Mouse (Mus musculus) heart, embryonic 10.5 days (tissue): ENCODE measurements around the gene Iqub. TPM values are rescaled to one million over a fixed set of nuclear protein-coding genes. Genes with fewer than 3 reads are reported as not detected.

Experiments
- DNase-seq: peaks from one replicate; pipeline ENCODE4 v3.0.0-alpha.2; 2017; ENCODE audit warnings: low spot score
- H3K27ac ChIP-seq: fragments of 300-500 bp; sonication (generic); 2 replicates; pipeline ENCODE4 v1.5.1; 2016; ENCODE audit warnings: mild to moderate bottlenecking
- H3K27me3 ChIP-seq: fragments of 300-500 bp; sonication (generic); 2 replicates; pipeline ENCODE4 v1.6.1; 2016; ENCODE audit warnings: mild to moderate bottlenecking; ENCODE audit not compliant: poor library complexity, insufficient read depth, severe bottlenecking
- H3K36me3 ChIP-seq: fragments of 300-500 bp; sonication (generic); 2 replicates; pipeline ENCODE4 v1.6.1; 2016; ENCODE audit warnings: mild to moderate bottlenecking, moderate library complexity
- H3K4me1 ChIP-seq: fragments of 300-500 bp; sonication (generic); 2 replicates; pipeline ENCODE4 v1.6.1; 2016; ENCODE audit warnings: mild to moderate bottlenecking
- H3K4me3 ChIP-seq: fragments of 300-500 bp; sonication (generic); 2 replicates; pipeline ENCODE4 v1.5.1; 2016; ENCODE audit warnings: mild to moderate bottlenecking, moderate library complexity
- H3K9me3 ChIP-seq: fragments of 300-500 bp; sonication (generic); 2 replicates; pipeline ENCODE4 v1.6.1; 2016; ENCODE audit warnings: mild to moderate bottlenecking, moderate library complexity
- WGBS: fragments of 180-500 bp; shearing (Covaris S2); methylation state at CpG from one replicate; pipeline ENCODE4 v1.1.7; 2016; 5-methylcytosine and 5-hydroxymethylcytosine counted together
- polyA plus RNA-seq: library from polyadenylated mRNA; unstranded; fragments of >200 nt; fragmentation: Nextera tagmentation; extraction: Ambion mirVana; gene quantifications from 2 replicates; pipeline ENCODE4 v1.2.1, GENCODE M21; 2016

Iqub gene
- polyA plus RNA-seq, 1 experiment from 2014 or later: 0.30 TPM

DNA sequence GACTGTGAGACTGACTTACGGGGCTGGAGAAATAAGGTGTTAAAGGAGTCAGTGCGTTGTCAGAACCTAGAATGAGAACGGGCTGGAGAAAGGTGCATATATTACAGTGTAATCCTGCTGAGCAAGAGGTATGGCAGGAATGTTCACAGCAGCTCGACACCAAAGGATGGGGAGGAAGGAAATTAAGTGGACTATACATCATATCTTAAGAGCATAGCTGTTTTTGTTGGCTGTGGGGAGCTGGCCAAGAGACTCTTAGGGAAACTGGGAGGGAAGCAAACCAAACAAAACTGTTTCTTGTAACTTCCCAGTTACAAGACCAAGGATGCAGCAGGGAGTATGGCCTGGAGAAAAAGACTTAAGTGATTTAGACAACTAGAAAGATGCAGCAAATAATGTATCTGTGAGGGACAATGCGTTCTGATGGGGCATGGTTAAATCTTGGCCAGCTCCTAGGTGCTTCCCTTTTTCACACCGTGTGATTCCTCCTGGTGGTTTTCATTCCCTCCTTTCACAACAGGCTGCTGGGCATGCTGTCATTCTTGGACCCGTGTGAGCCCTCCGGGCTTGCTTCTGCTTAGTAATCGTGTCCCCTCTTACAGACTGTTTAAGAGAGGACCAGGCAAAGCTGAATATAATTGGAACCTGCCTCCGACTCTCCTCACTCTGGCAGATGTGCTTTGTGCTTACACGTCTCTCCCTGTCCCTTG is 16.0 kb upstream of the Iqub start:
- 34% methylated on average over 11 of the region's 11 CpGs for WGBS
- no peak for DNase-seq
- Histone ChIP-seq H3K27ac (peak overlapping the region; percentile 76), H3K4me3 (peak overlapping the region; percentile 42), H3K36me3 (0 out of 2 replicates have a peak, but pooled peaks cover under 1% of the 10 kb centered on the region), H3K27me3 (no peaks in the 10 kb centered on the region), H3K9me3 (no peaks in the 10 kb centered on the region), H3K4me1 (peaks cover 37% of the 10 kb centered on the region)

DNA sequence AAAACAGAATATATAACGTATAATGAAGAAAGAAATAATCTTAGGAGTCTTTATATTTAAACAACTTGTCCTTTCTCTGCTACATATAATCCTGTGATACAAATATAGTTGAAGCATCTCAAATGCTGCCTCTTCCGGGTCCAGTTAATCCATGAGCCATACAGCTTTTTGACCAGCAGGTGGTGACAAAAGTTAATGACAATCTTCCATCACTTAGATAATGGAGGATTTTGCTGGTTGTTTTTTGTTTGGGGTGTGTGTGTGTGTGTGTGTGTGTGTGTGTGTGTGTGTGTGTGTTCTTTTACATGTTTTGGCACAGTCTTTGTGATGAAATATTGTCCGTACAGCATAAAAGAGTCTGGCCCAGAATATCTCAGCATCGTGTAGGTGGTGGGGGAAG is 15.3 kb upstream of the Iqub start:
- Histone ChIP-seq H3K4me1 (peaks cover 39% of the 10 kb centered on the region), H3K4me3 (peak overlapping the region; percentile 42), H3K27me3 (no peaks in the 10 kb centered on the region), H3K27ac (peak overlapping the region; percentile 76), H3K36me3 (0 out of 2 replicates have a peak, but pooled peaks cover 2% of the 10 kb centered on the region), H3K9me3 (no peaks in the 10 kb centered on the region)
- 15% methylated on average over 4 of the region's 4 CpGs for WGBS
- no peak for DNase-seq

DNA sequence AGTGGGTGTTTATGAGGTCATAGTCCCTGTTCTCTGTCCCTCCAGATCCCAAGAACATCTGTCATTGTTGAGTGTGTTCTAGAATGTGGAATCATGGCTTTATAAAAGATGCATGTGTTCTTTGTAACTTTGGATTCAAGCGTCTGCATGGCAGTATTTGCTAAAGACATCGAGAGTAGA is 13.1 kb upstream of the Iqub start, which contains the start of gene Asb15:
Asb15 (plus strand) TSS at position 81 of the 180 bp plus-strand sequence.
- no peak for DNase-seq
- 56% methylated on average over 2 of the region's 2 CpGs for WGBS

DNA sequence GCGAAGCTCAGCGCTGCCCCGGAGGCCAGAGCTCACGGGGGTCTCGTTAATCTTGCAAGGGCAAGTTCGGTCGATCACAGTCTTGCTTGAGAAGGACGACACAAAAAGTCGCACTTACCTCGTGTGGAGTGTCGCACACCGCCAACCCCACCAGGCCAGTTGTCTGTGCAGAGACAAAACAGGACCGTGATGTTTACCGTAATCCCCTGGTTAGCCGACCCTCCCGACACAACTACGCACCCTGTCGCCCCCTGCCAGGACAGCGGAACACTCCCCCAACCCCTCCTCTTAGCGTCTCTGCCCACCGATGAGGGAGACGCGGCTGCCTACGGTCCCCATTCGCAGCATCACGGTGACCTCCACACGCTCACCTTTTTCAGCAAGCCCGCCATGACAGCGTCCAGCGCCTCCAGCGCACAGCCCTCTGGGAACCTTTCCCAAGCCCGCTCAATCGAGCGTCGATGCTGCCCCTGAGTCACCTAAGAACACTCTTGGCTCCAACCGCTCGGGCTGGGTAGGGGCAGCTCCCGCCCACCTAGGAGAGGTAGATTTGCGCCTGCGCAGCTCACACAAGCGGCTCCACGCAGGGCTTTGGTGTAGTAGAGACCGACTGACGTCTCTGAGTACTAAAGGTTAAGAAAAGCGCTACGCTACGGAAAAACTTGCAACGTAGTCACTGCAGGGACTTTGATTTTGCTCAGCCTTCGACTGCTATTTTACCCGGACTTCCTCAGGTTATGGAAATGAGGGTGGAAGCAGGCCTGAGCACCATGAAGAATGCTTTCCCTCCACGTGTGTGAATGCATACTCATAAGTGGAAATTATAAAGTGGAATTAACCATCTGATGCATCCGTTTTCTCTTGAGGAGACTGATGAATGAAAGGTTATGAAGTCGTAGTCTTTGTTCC is 12.5 kb upstream of the Iqub start, which contains the start of gene Ndufa5:
Ndufa5 (minus strand) TSS at position 859 of the 909 bp plus-strand sequence.
- WGBS: under 1% methylated on average over 53 of the region's 53 CpGs
- Histone ChIP-seq H3K36me3 (peaks cover 6% of the 10 kb centered on the region), H3K27me3 (no peaks in the 10 kb centered on the region), H3K4me3 (peak within 1 kb of the TSS; percentile 87), H3K27ac (peak within 1 kb of the TSS; percentile 93), H3K4me1 (peaks cover 33% of the 10 kb centered on the region), H3K9me3 (no peaks in the 10 kb centered on the region)
- DNase-seq: peak; percentile 98

More for the DNA sequence above, 13.1 kb upstream of the Iqub start, which contains the start of gene Asb15:
- Histone ChIP-seq H3K4me1 (peaks cover 36% of the 10 kb centered on the region), H3K27ac (peak within 1 kb of the TSS; percentile 93), H3K27me3 (no peaks in the 10 kb centered on the region), H3K9me3 (no peaks in the 10 kb centered on the region), H3K4me3 (peak within 1 kb of the TSS; percentile 87), H3K36me3 (peaks cover 5% of the 10 kb centered on the region)

DNA sequence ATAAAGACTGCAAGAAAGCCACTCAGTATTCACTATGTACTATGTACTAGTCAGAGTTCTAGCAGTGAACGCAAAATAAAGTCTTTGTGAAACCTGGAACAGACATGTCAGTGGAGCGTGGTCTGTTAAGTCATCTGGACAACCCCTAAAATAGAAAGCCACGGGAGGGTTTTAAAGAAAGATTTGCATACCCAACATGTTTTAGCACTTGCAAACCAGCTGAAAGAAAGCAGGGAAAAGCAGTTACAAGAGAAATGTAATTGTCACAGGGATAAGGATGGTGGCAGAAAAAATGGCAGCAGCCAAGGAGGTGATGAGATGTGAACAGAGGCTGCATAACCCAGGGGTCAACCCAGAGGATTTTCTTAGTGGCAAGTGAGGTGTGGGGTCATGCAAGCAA is 10.8 kb upstream of the Iqub start:
- H3K4me3 ChIP-seq: 0 out of 2 replicates have a peak overlapping the region, but pooled peaks have one; percentile 12
- H3K4me1 ChIP-seq: peaks cover 19% of the 10 kb centered on the region
- no peaks in the 10 kb centered on the region for H3K27me3 ChIP-seq
- peaks cover 23% of the 10 kb centered on the region for H3K36me3 ChIP-seq
- 83% methylated on average over 3 of the region's 3 CpGs for WGBS
- H3K9me3 ChIP-seq: no peaks in the 10 kb centered on the region
- no peak overlapping the region for H3K27ac ChIP-seq
- DNase-seq: no peak

DNA sequence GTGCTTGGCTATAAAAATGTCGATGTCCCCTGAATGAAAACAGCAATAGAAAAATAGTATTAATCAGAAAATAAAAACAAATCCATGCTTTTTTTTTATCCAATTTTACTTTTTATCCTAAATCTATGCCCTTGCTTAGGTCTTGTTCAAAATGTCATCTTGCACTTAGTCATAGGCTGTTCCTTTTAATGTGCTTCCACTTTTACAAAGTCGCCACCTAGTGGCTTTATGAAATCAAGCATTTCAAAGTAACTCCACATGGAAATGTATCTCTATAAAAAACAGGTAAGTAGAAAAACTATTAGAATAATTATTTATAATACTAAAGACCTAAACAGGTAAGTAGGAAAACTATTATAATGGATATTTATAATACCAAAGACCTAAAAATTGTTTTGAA is 1.3 kb upstream of the Iqub start:
- Histone ChIP-seq H3K9me3 (no peaks in the 10 kb centered on the region), H3K36me3 (peaks cover 26% of the 10 kb centered on the region), H3K27me3 (no peaks in the 10 kb centered on the region), H3K4me3 (no peak overlapping the region), H3K4me1 (peaks cover 7% of the 10 kb centered on the region), H3K27ac (no peak overlapping the region)
- DNase-seq: no peak
- whole genome bisulfite sequencing: 41% methylated on average over 2 of the region's 2 CpGs

DNA sequence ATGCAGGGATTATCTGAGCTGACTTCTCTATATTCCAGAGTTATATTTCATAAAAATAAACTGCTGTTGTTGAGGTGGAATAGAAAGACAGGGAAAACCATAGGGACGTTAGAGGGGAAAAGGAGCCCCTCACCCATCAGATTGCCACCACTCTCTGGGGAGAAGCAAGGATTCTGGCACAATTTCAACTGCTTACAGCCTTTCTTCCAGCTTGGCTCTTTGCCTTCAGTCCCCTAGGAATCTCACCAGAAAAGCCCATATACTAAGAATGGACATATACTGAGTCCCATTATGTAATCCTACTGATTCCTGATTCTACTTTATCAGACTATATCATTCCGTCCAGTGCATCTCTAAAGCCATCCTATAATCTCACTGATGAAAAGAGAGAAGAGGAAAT is 10.7 kb downstream of the Iqub start:
- no peak overlapping the region for H3K4me3 ChIP-seq
- H3K9me3 ChIP-seq: no peaks in the 10 kb centered on the region
- H3K27ac ChIP-seq: no peak overlapping the region
- 85% methylated on average over 2 of the region's 2 CpGs for WGBS
- no peaks in the 10 kb centered on the region for H3K4me1 ChIP-seq
- no peaks in the 10 kb centered on the region for H3K27me3 ChIP-seq
- no peak for DNase-seq
- no peaks in the 10 kb centered on the region for H3K36me3 ChIP-seq

DNA sequence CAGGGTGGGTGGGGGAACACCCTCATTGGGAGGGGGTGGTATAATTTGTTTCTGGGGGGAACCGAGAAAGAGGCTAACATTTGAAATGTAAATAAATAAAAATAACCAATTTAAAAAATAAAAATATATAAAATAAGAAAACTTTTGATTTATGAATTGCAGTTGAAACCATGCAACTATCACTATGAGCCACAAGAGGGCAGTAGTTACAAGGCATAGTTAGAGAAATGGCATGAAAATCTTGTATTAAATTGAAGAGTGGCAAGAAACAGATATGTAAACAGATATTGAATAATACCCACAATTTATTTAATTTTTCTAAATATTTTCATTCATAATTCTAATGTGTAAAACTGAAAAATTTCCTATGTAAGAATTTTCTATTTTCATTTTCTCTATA is 24.5 kb downstream of the Iqub start:
- WGBS: 13% methylated on average over 1 of the region's 1 CpGs
- DNase-seq: no peak

DNA sequence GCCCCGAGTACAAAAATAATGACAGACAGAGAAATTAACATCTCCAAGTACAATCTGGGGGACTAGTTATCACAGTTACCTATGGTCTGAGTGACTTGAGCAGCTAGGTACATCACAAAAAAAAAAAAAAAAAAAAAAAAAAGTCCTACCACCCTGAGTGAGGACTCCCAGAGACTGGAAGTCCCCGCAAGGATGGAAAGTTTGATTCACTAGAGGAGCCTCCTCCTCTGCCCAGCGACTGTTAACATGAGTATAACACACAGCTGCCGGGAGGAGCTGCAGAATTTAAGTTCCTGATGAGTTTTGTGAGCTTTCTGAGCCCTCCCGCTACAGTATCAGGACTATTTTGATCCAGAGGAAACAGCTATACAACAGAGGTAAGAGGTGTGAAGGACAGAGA is 28.3 kb downstream of the Iqub start:
- Histone ChIP-seq H3K27me3 (no peaks in the 10 kb centered on the region), H3K36me3 (no peaks in the 10 kb centered on the region), H3K4me3 (no peak overlapping the region), H3K9me3 (no peaks in the 10 kb centered on the region), H3K4me1 (no peaks in the 10 kb centered on the region), H3K27ac (no peak overlapping the region)
- WGBS: 70% methylated on average over 5 of the region's 5 CpGs
- DNase-seq: no peak

More for the DNA sequence above, 24.5 kb downstream of the Iqub start:
- Histone ChIP-seq H3K4me1 (no peaks in the 10 kb centered on the region), H3K4me3 (no peak overlapping the region), H3K9me3 (no peaks in the 10 kb centered on the region), H3K27ac (no peak overlapping the region), H3K36me3 (no peaks in the 10 kb centered on the region), H3K27me3 (no peaks in the 10 kb centered on the region)

DNA sequence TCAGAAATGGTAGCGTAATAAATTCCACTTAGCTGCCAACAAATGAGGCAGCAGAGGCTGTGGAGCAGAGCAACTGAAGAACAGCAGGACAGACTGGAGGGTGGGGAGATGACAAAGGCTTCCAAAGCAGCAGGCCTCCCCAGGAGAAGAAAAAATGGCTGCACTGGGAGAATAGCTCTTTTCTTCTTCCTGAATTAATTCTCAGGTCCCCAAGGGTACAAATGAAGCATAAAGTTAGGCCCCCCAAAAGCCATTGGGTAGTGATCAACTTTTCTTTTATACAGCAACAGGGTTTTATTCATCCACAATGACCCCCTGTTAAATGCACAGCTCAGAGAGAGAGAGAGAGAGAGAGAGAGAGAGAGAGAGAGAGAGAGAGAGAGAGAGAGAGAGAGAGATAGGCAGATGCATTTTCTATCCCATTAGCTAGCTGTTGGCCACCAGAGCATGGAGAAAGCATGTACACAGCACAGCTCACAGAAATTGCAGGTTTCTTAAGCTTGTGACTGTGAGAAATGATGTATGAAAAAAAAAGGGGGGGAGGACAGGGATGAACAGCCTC is 44.2 kb downstream of the Iqub start:
- whole genome bisulfite sequencing: 80% methylated on average over 1 of the region's 1 CpGs
- DNase-seq: no peak
- H3K4me1 ChIP-seq: no peaks in the 10 kb centered on the region

DNA sequence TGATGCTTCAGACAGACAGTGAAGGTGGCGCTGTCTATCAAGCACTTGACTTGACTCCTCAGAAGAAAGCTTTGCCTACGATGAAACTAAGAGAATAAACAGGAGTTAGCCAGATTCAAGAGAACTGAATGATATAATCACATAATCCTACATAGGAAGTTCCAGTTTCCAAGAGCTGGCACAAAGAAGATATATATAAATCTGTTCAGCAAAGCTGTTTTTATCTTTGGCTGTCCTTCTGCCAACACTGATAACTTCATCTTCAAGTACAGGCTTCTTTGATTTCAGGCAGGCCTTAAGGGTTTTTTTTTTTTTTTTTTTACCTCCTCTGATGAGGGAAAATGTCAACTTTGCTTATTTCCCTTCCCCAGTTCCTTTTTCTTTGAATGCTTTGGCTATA is 44.7 kb downstream of the Iqub start:
- Histone ChIP-seq H3K9me3 (no peaks in the 10 kb centered on the region), H3K36me3 (no peaks in the 10 kb centered on the region), H3K4me1 (no peaks in the 10 kb centered on the region), H3K4me3 (no peak overlapping the region), H3K27me3 (no peaks in the 10 kb centered on the region), H3K27ac (no peak overlapping the region)
- DNase-seq: no peak
- WGBS: 76% methylated on average over 2 of the region's 2 CpGs

More for the DNA sequence above, 44.2 kb downstream of the Iqub start:
- Histone ChIP-seq H3K36me3 (no peaks in the 10 kb centered on the region), H3K4me3 (no peak overlapping the region), H3K27me3 (no peaks in the 10 kb centered on the region), H3K27ac (no peak overlapping the region), H3K9me3 (no peaks in the 10 kb centered on the region)

DNA sequence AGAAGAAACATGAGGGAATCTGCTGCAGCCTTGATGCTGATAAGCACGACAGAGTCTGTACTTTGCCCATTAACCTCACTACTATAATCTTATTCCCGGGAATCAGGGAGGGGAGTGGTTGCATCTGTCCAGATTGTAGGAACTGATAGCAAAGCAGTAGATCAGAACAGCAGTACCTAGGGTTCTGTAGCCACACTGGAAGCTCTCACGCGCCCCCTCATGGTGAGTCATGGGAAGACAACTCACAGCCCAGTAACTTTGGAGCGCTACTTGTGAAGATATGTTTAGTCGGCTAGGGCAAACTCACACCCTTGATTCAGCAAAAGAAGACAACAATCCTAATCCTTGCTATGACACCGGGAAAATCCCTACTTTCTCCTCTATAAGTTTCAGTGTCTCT is 58.8 kb downstream of the Iqub start:
- WGBS: 46% methylated on average over 7 of the region's 7 CpGs
- no peaks in the 10 kb centered on the region for H3K4me1 ChIP-seq

More for the DNA sequence above, 58.8 kb downstream of the Iqub start:
- H3K27ac ChIP-seq: no peak overlapping the region
- H3K4me3 ChIP-seq: no peak overlapping the region
- no peaks in the 10 kb centered on the region for H3K36me3 ChIP-seq
- no peaks in the 10 kb centered on the region for H3K27me3 ChIP-seq
- no peak for DNase-seq
- no peaks in the 10 kb centered on the region for H3K9me3 ChIP-seq
